Mouse (Mus musculus) CH12.LX (cell line): ENCODE measurements at regions not wholly inside any gene's neighbourhood (a gene's known extent, or its start where the extent isn't known, plus 50 kb on each side); places are given as distances from the start of the nearest gene placed in this dataset.

Source experiments
- CTCF ChIP-seq, 2 experiments: IDR thresholded peaks in 1 of 2; conservative IDR thresholded peaks in 1 of 2; 2 replicates each; pipeline ENCODE4 v1.5.1; 2011 to 2012; ENCODE audit warnings: low read depth in 2 of 2, low read length in 2 of 2, improper control_type of control experiment in 1 of 2, inconsistent platforms in 1 of 2, mild to moderate bottlenecking in 1 of 2, moderate library complexity in 1 of 2
- E2F4 ChIP-seq: IDR thresholded peaks from 2 replicates; pipeline ENCODE4 v1.6.1; 2011; ENCODE audit warnings: low read depth, low read length, improper control_type of control experiment; ENCODE audit not compliant: insufficient replicate concordance
- EP300 ChIP-seq: IDR thresholded peaks from 2 replicates; pipeline ENCODE4 v1.6.1; 2011; ENCODE audit warnings: low read length, improper control_type of control experiment
- HCFC1 ChIP-seq: IDR thresholded peaks from 2 replicates; pipeline ENCODE4 v1.6.1; 2012; ENCODE audit warnings: low read depth, mild to moderate bottlenecking, inconsistent platforms, low read length, improper control_type of control experiment
- SIN3A ChIP-seq: IDR thresholded peaks from 2 replicates; pipeline ENCODE4 v1.6.1; 2012; ENCODE audit warnings: low read length, improper control_type of control experiment, inconsistent platforms
- UBTF ChIP-seq: IDR thresholded peaks from 2 replicates; pipeline ENCODE4 v1.6.1; 2012; ENCODE audit warnings: low read depth, mild to moderate bottlenecking, inconsistent platforms, low read length, improper control_type of control experiment, moderate library complexity

GRCm38 (mm10) chr16:49996593-49996992 lies 196.3 kb downstream of the Cd47 start:
- TF ChIP-seq EP300 (no peak), HCFC1 (no peak), CTCF (conservative IDR thresholded peaks at IDR 0.05 in 1 of 2, IDR thresholded peaks at IDR 0.05 in 1 of 2; ENCODE audit: low read depth in 2 of 2, low read length in 2 of 2) (no peak), UBTF (no peak), SIN3A (no peak), E2F4 (no peak)
